Mouse (Mus musculus): ENCODE results near the gene Lhx4. TPM values are rescaled to one million over a fixed set of nuclear protein-coding genes. Genes with fewer than 3 reads are reported as not detected.

Lhx4 gene
- polyA plus RNA-seq, 1 experiment = not detected

DNA sequence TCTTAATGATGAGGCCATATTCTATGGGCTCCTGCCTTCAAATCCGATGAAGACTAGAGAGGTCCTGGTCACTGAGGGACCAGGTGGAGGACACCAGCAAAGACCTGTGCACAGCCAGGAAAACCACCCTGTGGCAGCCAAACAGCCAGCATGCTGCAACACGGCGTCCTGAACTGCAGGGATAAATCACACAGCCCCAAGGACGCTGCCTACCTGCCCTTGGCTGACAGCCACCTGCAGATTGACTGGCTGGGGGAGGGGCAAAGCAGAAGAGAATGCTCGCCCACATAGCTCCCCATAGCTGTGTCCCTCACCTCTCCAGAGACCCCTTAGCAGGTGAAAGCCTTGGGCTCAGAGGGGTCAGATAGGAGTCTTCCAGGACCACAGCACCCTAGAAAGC is 31.5 kb downstream of the Lhx4 start:
- Histone ChIP-seq H3K36me3 (ENCODE audit: control insufficient read depth, insufficient read depth, low read length) (no peaks in the 10 kb centered on the region), H3K27ac (ENCODE audit: insufficient read depth, low read depth, low read length) (no peak overlapping the region), H3K27me3 (ENCODE audit: control insufficient read depth, insufficient read depth, low read length) (peaks cover 7% of the 10 kb centered on the region), H3K4me1 (ENCODE audit: control insufficient read depth, insufficient read depth, insufficient read length, low read length) (no peaks in the 10 kb centered on the region), H3K4me3 (ENCODE audit: low read depth, low read length) (no peak overlapping the region)
- TF ChIP-seq CTCF (IDR thresholded peaks at IDR 0.05; ENCODE audit: extremely low read depth, insufficient read length, insufficient replicate concordance, low read depth, low read length) = no peak
- 19% methylated on average over 5 of the region's 5 CpGs for WGBS

DNA sequence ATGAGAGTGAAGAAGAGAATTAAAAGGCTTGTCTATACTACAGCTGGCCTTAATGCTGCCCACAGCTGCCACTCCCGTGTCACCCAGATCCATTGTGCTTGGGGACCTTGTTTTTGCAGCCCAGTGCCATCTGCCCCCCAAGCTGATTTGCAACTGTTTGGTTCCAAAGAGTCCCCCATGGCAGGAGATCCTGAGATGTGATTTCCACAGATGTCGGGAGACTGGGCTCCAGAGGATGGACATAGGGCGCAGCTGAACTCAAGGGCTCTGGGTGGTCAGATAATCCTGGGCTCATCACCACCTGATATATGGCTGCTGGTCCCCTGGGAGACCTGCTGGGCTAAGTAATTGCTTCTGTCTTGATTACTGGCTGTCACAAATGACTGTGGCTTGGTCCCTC is 32.6 kb downstream of the Lhx4 start:
- no peak overlapping the region for H3K27ac ChIP-seq (ENCODE audit: insufficient read depth, low read depth, low read length)
- H3K36me3 ChIP-seq (ENCODE audit: control insufficient read depth, insufficient read depth, low read length) = no peaks in the 10 kb centered on the region
- peaks cover 7% of the 10 kb centered on the region; the same call in 1 of the 2 replicates for H3K27me3 ChIP-seq (ENCODE audit: control insufficient read depth, insufficient read depth, low read length)
- H3K4me3 ChIP-seq (ENCODE audit: low read depth, low read length) = no peak overlapping the region
- no peaks in the 10 kb centered on the region for H3K4me1 ChIP-seq (ENCODE audit: control insufficient read depth, insufficient read depth, insufficient read length, low read length)
- TF ChIP-seq CTCF (IDR thresholded peaks at IDR 0.05; ENCODE audit: extremely low read depth, insufficient read length, insufficient replicate concordance, low read depth, low read length) (no peak), POLR2A (IDR thresholded peaks at IDR 0.05; ENCODE audit: low read depth, low read length) (no peak)
- WGBS = 81% methylated on average over 3 of the region's 3 CpGs

DNA sequence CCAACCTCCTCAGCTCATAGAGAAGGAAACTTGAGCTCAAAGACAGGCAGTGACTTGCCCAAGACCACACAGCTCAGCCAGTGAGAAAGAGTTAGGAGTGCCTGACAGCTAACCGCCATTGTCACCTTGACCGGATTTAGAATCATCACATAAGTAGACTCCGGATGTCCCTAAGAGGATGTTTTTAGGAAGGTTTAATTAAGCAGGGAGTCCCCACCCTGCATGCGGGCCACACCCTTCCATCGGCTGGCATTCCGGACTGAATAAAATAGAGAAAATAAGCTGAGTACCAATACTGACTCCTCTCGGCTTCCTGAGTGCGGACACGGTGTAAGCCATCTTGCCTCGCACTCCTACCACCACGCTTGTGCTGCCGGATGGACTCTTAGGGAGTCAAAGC is 34.2 kb downstream of the Lhx4 start:
- Histone ChIP-seq H3K4me1 (ENCODE audit: control insufficient read depth, insufficient read depth, insufficient read length, low read length) (no peaks in the 10 kb centered on the region), H3K27ac (ENCODE audit: insufficient read depth, low read depth, low read length) (no peak overlapping the region), H3K4me3 (ENCODE audit: low read depth, low read length) (no peak overlapping the region), H3K36me3 (ENCODE audit: control insufficient read depth, insufficient read depth, low read length) (no peaks in the 10 kb centered on the region), H3K27me3 (ENCODE audit: control insufficient read depth, insufficient read depth, low read length) (0 out of 2 replicates have a peak, but pooled peaks cover 3% of the 10 kb centered on the region)
- 86% methylated on average over 12 of the region's 12 CpGs for WGBS
- TF ChIP-seq CTCF (IDR thresholded peaks at IDR 0.05; ENCODE audit: extremely low read depth, insufficient read length, insufficient replicate concordance, low read depth, low read length) (no peak), POLR2A (IDR thresholded peaks at IDR 0.05; ENCODE audit: low read depth, low read length) (no peak)

DNA sequence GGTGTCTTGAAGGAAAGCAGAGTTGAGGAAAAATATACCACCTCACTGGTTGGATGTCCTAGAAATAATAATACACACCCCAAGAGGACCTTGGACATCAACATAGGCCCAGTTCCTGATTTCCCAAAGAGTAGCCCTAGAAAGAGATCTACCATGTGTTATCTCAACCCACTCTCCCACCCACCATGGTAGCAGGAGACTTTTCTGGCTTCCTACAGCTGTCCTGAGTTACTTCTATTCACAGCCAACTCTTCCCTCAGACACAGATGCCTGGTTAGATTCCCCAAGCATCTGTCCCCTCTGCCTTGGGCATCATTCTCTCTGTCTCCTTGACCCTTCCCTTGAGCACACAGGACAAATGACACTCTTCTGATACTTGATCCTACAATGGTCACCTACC is 36.1 kb downstream of the Lhx4 start:
- Histone ChIP-seq H3K4me1 (ENCODE audit: control insufficient read depth, insufficient read depth, insufficient read length, low read length) (no peaks in the 10 kb centered on the region), H3K27me3 (ENCODE audit: control insufficient read depth, insufficient read depth, low read length) (no peaks in the 10 kb centered on the region), H3K4me3 (ENCODE audit: low read depth, low read length) (no peak overlapping the region), H3K36me3 (ENCODE audit: control insufficient read depth, insufficient read depth, low read length) (no peaks in the 10 kb centered on the region), H3K27ac (ENCODE audit: insufficient read depth, low read depth, low read length) (no peak overlapping the region)
- no peak for TF ChIP-seq CTCF (IDR thresholded peaks at IDR 0.05; ENCODE audit: extremely low read depth, insufficient read length, insufficient replicate concordance, low read depth, low read length)
- no peak for TF ChIP-seq POLR2A (IDR thresholded peaks at IDR 0.05; ENCODE audit: low read depth, low read length)

DNA sequence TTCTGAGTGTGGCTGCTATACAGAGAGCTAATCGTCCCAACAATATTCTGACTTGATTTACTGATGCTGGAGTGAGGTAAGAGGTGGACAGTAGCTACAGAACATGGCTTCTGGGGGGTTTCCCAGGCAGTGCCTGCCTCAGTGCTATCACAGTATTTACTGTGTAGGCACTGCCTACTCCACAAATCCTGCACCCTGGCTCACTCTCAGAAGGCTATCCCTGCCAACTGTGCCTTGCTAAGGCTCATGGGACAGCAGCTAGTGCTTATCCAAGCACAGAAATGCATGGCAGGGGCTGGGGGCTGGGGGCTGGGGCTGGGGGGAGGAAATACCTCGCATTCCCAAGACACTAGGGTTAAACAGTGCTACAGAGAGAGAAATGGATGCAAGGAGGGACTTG is 38.2 kb downstream of the Lhx4 start:
- WGBS = 32% methylated on average over 2 of the region's 2 CpGs
- no peaks in the 10 kb centered on the region for H3K4me1 ChIP-seq (ENCODE audit: control insufficient read depth, insufficient read depth, insufficient read length, low read length)
- H3K4me3 ChIP-seq (ENCODE audit: low read depth, low read length) = no peak overlapping the region
- no peak for TF ChIP-seq POLR2A (IDR thresholded peaks at IDR 0.05; ENCODE audit: low read depth, low read length)
- TF ChIP-seq CTCF (IDR thresholded peaks at IDR 0.05; ENCODE audit: extremely low read depth, insufficient read length, insufficient replicate concordance, low read depth, low read length) = no peak
- H3K36me3 ChIP-seq (ENCODE audit: control insufficient read depth, insufficient read depth, low read length) = no peaks in the 10 kb centered on the region
- no peak overlapping the region for H3K27ac ChIP-seq (ENCODE audit: insufficient read depth, low read depth, low read length)
- no peaks in the 10 kb centered on the region for H3K27me3 ChIP-seq (ENCODE audit: control insufficient read depth, insufficient read depth, low read length)

DNA sequence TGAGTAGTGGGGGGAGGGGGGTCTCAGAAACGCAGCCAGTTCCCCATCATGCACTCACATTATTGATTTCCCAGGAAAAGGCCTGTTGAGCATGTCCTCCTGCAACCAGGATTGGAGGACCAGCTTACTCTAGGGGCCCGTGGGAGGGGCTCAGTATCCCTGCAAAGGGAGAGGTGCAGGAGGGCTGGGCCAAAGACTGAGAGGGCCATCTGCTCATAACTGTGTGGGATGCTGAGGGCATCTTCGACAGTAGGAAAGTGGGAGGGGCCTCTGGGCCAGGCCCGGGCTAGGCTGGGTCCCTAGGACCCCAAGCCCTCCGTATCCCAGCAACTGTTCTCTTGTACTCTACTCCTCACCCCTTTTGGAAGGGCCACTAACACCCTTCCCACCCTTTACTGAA is 47.3 kb downstream of the Lhx4 start:
- TF ChIP-seq POLR2A (IDR thresholded peaks at IDR 0.05; ENCODE audit: low read depth, low read length) (no peak), CTCF (IDR thresholded peaks at IDR 0.05; ENCODE audit: extremely low read depth, insufficient read length, insufficient replicate concordance, low read depth, low read length) (no peak)
- Histone ChIP-seq H3K36me3 (ENCODE audit: control insufficient read depth, insufficient read depth, low read length) (no peaks in the 10 kb centered on the region), H3K27me3 (ENCODE audit: control insufficient read depth, insufficient read depth, low read length) (no peaks in the 10 kb centered on the region), H3K4me3 (ENCODE audit: low read depth, low read length) (no peak overlapping the region), H3K4me1 (ENCODE audit: control insufficient read depth, insufficient read depth, insufficient read length, low read length) (no peaks in the 10 kb centered on the region), H3K27ac (ENCODE audit: insufficient read depth, low read depth, low read length) (no peak overlapping the region)
- WGBS = 43% methylated on average over 5 of the region's 5 CpGs

DNA sequence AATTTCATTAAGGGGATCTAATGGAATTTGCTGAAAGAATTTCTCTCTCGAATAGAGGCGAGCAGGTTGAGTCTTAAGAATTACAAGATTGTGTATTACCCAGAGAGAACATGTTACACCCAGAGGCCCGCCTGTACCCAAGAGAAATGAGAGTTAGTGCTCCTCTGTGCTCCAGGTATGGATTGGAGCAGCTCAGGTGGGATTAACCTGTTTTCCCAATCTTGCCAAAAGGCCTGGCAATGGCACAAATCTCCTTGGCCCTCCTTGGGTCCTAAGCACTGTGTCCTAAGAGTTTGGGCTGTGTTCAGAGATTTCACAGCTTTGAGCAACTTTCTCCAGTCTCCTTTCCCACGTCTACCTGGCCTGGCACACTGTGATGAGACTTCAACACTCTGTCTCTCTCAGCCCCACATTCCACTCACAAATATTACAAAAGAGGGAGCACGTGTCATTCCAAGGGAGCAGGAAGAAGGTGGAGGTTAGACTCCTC is 48.2 kb downstream of the Lhx4 start:
- Histone ChIP-seq H3K27ac (ENCODE audit: insufficient read depth, low read depth, low read length) (no peak overlapping the region), H3K4me1 (ENCODE audit: control insufficient read depth, insufficient read depth, insufficient read length, low read length) (no peaks in the 10 kb centered on the region), H3K27me3 (ENCODE audit: control insufficient read depth, insufficient read depth, low read length) (no peaks in the 10 kb centered on the region), H3K4me3 (ENCODE audit: low read depth, low read length) (no peak overlapping the region), H3K36me3 (ENCODE audit: control insufficient read depth, insufficient read depth, low read length) (no peaks in the 10 kb centered on the region)
- WGBS = 83% methylated on average over 5 of the region's 5 CpGs
- TF ChIP-seq POLR2A (IDR thresholded peaks at IDR 0.05; ENCODE audit: low read depth, low read length) = no peak
- TF ChIP-seq CTCF (IDR thresholded peaks at IDR 0.05; ENCODE audit: extremely low read depth, insufficient read length, insufficient replicate concordance, low read depth, low read length) = no peak

DNA sequence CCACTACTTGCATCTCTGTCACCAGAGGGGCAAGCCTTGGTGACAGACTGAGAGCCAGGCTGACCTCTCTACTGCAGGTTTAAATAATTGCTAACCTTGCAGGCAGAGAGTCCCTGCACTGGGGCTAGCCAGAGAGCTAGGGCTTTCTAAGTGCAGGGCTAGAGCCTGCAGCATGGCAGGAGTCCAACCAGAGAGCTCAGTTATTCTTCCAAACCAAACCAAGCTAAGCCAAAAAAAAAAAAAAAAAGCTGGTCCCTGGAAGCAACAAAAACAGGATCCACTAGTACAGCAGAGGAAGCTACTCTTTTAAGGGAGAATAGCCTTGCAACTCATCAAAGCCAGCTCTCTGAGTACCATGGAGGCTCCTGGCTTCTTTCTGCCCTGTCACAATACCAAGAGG is 50.6 kb downstream of the Lhx4 start:
- no peak overlapping the region for H3K4me3 ChIP-seq (ENCODE audit: low read depth, low read length)
- no peak for TF ChIP-seq POLR2A (IDR thresholded peaks at IDR 0.05; ENCODE audit: low read depth, low read length)
- no peak for TF ChIP-seq CTCF (IDR thresholded peaks at IDR 0.05; ENCODE audit: extremely low read depth, insufficient read length, insufficient replicate concordance, low read depth, low read length)
- no peaks in the 10 kb centered on the region for H3K36me3 ChIP-seq (ENCODE audit: control insufficient read depth, insufficient read depth, low read length)
- H3K27me3 ChIP-seq (ENCODE audit: control insufficient read depth, insufficient read depth, low read length) = no peaks in the 10 kb centered on the region
- no peak overlapping the region for H3K27ac ChIP-seq (ENCODE audit: insufficient read depth, low read depth, low read length)
- no peaks in the 10 kb centered on the region for H3K4me1 ChIP-seq (ENCODE audit: control insufficient read depth, insufficient read depth, insufficient read length, low read length)
